Mouse (Mus musculus): ENCODE measurements at regions not wholly inside any gene's neighbourhood (a gene's known extent, or its start where the extent isn't known, plus 50 kb on each side); places are given as distances from the start of the nearest gene placed in this dataset.
"Not testable (repeated sequence)": the region's sequence is repeated elsewhere in the genome, so short reads cannot be mapped to it uniquely, and the experiment has no call there.

GRCm38 (mm10) chr6:31822186-31823085 is 227.6 kb upstream of the 1700012A03Rik start:
- in situ Hi-C loops (cut with MboI; ENCODE audit: low sequenced_read_pairs), result no loop called here

DNA sequence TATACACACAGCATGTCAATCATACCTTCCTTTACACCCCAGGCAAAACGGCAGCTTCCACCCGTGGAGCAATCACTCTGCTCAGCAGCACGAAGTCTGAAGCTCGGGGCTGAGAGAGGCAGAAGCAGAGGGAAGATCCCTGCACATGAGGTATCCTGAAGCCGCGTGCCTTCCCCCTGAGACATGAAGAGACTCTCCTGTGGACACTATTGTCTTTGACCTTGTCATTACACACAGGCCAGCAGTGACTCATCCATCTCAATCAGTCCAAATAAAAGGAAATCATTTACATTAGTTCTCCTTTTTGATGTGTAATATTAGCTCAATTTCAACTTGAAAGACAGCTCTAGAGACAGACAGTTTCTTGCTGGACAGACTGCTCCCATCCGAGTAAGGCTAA is 228.4 kb upstream of the 1700012A03Rik start:
- in situ Hi-C loops (cut with MboI; ENCODE audit: low sequenced_read_pairs), result no loop called here

DNA sequence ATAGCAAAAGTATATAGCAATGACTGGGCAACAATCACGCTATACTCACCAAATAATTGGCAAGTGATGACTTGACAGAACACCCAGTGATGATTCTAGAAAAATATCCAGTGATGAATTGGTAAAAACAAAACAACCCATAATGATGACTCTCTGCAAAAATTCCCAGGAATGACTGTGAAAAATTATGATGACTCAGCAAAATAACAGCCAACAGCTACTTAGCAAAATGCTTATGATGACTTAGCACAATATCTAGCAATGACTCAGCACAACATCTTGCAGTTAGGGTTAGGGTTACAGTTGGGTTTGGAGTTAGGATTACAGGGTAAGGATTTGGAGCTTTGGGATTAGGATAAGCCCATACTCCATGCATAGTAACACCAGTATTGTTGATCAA is 232.4 kb upstream of the 1700012A03Rik start:
- in situ Hi-C loops (cut with MboI; ENCODE audit: low sequenced_read_pairs), result no loop called here

DNA sequence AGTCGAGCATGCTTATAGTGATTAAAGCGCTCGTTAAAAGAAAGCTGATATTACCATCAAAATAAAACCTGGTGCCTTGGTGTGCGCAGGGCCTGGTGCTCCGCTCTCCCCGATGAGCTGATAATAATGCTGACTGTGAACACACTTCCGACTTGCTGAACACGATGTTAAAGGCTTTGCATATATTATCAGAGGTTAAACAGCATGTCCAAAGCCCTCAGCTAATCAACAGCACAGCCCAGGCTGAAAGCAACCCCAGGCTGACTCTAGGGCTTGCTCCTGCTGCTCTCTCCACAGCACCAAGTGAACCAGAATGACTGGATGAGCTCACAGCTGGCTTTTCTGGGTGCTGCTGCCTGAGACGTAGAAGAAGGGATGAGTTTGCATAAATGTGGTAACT is 238.2 kb upstream of the 1700012A03Rik start:
- in situ Hi-C loops (cut with MboI; ENCODE audit: low sequenced_read_pairs), result no loop called here

DNA sequence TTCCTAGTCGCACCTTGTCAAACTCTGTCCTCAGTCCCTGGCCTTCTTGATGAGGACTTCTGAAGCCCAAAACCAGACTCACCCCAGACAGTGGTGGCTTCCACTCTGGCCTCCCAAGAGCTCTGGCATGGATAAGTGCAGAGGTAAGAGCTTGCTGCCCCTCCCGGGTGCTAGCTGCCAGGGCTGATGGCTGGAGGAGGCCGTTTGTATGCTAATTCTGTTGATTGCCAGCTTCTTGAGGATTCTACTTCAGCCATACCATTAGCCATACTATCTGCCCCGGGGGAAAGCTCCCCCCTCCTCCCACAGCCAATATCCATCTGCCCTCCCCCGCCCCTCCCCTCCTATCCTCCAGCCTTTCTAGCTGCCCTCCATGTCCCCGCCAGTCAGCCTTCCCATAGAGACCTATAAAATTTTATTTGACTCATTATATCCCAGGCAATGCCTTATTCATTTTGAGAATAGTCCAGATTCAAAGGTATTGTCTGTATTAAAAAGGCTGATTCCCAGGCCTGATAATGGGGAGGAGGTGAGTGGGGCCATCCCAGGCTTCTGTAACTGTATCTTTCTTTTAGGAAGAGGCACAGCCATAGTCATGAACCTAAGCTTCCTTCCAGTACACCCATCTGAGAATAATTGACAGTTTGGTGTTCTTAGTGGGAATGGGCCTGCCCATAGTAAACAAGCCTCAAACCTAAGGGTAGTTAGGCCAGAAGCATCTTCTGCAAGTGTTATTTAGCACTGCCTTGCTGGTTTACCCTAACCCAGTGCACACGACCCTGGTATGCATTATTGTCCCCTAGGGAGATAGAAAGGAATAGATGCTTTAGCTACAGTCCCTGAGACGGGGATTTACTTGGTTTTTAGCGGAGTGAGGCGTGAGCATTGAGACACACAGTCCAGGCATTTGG is 239.2 kb upstream of the 1700012A03Rik start:
- in situ Hi-C loops (cut with MboI; ENCODE audit: low sequenced_read_pairs), result no loop called here

GRCm38 (mm10) chr6:31804468-31804867 is 240.7 kb upstream of the Podxl start:
- in situ Hi-C loops (cut with MboI; ENCODE audit: low sequenced_read_pairs), result not testable (repeated sequence)

DNA sequence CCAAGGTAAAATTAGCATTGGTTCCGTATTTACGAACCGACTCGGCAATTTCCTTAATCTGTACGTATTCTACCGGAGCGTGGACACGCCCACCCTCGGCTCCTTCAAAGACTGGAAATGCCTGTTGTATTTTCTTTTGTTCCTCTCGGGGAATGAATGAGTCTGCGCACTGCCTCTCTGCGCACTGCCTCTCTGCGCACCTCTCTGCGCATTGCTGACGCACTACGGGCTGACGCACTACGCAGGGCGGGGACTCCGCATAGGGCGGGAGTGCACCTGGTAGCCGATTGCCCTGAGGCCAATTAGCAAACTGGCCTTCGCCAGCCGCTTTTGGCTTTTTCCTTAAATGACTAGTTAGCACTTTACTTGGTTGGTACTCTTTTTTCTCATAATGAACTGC is 239.4 kb upstream of the Podxl start:
- in situ Hi-C loops (cut with MboI; ENCODE audit: low sequenced_read_pairs), result not testable (repeated sequence)

GRCm38 (mm10) chr6:31791547-31791946 is 227.8 kb upstream of the Podxl start:
- in situ Hi-C loops (cut with MboI; ENCODE audit: low sequenced_read_pairs), result no loop called here

- in situ Hi-C loops (cut with MboI; ENCODE audit: low sequenced_read_pairs), result no loop called here
Observed at GRCm38 (mm10) chr6:31790906-31791305, 227.1 kb upstream of the Podxl start.

GRCm38 (mm10) chr6:31776841-31777240 is 213.1 kb upstream of the Podxl start:
- in situ Hi-C loops (cut with MboI; ENCODE audit: low sequenced_read_pairs), result no loop called here

- in situ Hi-C loops (cut with MboI; ENCODE audit: low sequenced_read_pairs), result no loop called here
Observed at GRCm38 (mm10) chr6:31771916-31772315, 208.1 kb upstream of the Podxl start.

- in situ Hi-C loops (cut with MboI; ENCODE audit: low sequenced_read_pairs), result no loop called here
Observed at GRCm38 (mm10) chr6:31745589-31745988, 181.8 kb upstream of the Podxl start.

- in situ Hi-C loops (cut with MboI; ENCODE audit: low sequenced_read_pairs), result no loop called here
Observed at GRCm38 (mm10) chr6:31731391-31731790, 167.6 kb upstream of the Podxl start.

GRCm38 (mm10) chr6:31719614-31720013 is 155.8 kb upstream of the Podxl start:
- in situ Hi-C loops (cut with MboI; ENCODE audit: low sequenced_read_pairs), result no loop called here

DNA sequence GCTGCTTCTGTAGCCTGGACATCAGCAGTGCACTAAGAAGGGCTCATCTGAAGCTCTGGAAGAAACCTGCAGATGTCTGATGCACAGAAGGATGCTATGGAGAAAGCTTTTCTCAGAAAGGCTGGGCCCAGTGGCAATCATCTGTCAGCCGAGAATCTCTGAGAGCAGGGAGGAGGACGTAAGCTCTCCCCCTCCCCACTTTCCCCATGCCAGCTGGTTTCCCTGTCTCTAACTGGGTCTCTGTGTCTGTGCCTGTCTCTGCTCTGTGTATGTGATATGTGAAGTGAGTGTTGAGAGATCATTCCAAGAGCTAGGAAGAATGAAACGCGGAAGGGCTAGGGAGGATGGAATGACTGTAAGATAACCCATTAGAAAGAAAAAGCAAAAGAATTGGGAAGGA is 155.1 kb upstream of the Podxl start:
- in situ Hi-C loops (cut with MboI; ENCODE audit: low sequenced_read_pairs), result no loop called here

DNA sequence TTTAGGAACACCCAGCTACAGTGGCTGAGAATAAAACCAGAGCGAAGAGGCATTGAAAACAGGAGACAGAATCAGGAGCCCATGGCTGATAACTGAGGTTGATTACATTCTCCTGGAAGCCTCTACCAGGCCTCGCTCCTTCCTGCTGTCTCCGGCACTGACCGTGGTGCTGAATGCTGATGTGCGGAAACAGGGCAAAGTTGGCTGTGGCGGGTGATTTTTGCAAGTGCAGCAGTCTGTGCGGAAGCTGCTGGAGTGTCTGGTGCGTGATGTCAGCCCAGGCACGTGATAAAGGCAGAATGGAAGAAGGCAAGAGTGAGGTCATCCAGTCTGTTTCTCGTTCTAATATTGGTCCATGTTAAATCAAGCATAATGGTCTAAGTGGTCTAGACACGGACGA is 153.8 kb upstream of the Podxl start:
- in situ Hi-C loops (cut with MboI; ENCODE audit: low sequenced_read_pairs), result no loop called here

GRCm38 (mm10) chr6:31707256-31707655 is 143.5 kb upstream of the Podxl start:
- in situ Hi-C loops (cut with MboI; ENCODE audit: low sequenced_read_pairs), result no loop called here

- in situ Hi-C loops (cut with MboI; ENCODE audit: low sequenced_read_pairs), result no loop called here
Observed at GRCm38 (mm10) chr6:31704191-31704590, 140.4 kb upstream of the Podxl start.

GRCm38 (mm10) chr6:31702931-31703330 is 139.2 kb upstream of the Podxl start:
- in situ Hi-C loops (cut with MboI; ENCODE audit: low sequenced_read_pairs), result no loop called here

DNA sequence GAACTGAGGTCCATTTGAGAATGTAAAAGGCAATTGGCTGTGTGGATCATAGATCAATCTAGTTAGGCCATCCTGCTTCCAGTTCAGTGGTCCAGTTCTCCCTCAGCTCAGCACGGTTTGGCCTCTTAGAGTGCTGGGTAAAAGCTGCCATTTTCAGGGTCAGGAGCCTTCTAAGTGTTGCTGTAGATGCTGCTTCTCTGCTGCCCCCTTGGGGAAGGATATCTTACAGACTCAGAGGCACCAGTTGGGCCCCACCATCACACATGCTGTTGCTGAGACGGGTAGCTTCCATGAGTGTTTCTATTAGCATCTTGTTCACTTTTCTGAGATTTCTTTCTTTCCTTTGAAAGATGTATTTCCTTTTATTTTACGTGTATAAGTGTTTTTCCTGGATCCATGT is 132.1 kb upstream of the Podxl start:
- in situ Hi-C loops (cut with MboI; ENCODE audit: low sequenced_read_pairs), result no loop called here

- in situ Hi-C loops (cut with MboI; ENCODE audit: low sequenced_read_pairs), result no loop called here
Observed at GRCm38 (mm10) chr6:31693047-31693446, 129.3 kb upstream of the Podxl start.

- in situ Hi-C loops (cut with MboI; ENCODE audit: low sequenced_read_pairs), result no loop called here
Observed at GRCm38 (mm10) chr6:31692024-31692423, 128.2 kb upstream of the Podxl start.

Measured in CH12F3 (cell line).